Mouse (Mus musculus) forelimb bud, embryonic 11.5 days (tissue): ENCODE results near the gene Zfp609.

Experiments used
- DNase-seq: peaks from one replicate; pipeline ENCODE4 v3.0.0-alpha.2; 2012; ENCODE audit warnings: low read depth, low spot score

Gene Zfp609

DNA sequence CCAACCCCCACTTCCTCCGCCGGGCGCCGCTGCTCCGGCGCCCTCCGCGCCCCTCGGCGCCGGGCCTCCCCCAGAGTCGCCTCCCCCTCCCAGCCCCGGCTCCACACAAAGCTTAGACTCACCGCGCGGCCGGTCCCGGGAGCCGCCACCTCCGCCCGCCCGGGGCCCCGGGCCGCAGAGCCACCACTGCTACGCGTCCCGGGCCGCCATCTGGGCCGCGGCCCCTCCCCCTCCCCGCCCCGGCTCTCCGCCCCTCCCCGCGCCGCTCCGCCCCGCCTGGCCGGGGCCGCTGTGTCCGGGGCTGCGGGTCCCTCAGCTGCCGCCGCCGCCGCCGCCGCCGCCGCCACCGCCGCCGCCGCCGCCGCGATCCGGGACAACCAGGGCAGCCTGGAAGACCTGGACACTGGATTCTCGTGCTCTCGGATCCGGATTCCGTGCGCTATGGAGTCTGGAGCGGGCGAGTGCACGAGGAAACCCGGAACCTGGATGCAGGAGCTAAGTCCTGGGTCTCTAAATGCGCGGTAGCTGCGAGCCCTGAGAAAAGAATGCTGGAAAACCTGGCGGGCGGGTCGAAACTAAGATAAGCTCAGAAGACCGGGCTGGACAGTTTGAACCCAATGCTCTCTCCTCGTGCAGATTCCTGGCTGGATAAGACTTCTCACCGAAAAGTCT, at the start of gene Zfp609:
Gene Zfp609 (minus strand): TSS at position 221 of the 672 bp plus-strand sequence.
- DNase-seq = peak; percentile 96

- DNase-seq = no peak
Measured at GRCm38 (mm10) chr9:65859656-65860055, 32.3 kb upstream of the Zfp609 start.

DNA sequence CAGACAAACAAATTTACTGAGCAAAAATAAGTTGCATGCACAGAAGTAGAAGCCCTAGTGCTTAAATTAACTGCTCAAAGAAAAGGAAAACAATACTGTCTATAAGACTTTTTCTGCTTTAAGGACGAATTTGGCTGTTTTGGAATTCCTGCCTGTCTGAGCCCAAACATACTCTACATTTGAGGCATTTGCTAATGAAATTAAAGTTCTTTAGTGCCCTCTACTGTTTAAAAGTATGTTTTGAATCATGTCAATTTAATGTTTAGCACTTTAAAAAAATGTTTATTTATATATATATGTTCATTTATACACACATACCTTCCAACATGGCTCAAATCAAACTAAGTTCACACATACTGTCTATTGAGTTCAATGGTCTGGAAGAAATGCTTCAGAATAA, 22.8 kb upstream of the Zfp609 start:
- DNase-seq = no peak

- DNase-seq = peak; percentile 12
Measured at GRCm38 (mm10) chr9:65848154-65848553, 20.8 kb upstream of the Zfp609 start.

GRCm38 (mm10) chr9:65844421-65845165, 17.2 kb upstream of the Zfp609 start:
- no peak for DNase-seq

DNA sequence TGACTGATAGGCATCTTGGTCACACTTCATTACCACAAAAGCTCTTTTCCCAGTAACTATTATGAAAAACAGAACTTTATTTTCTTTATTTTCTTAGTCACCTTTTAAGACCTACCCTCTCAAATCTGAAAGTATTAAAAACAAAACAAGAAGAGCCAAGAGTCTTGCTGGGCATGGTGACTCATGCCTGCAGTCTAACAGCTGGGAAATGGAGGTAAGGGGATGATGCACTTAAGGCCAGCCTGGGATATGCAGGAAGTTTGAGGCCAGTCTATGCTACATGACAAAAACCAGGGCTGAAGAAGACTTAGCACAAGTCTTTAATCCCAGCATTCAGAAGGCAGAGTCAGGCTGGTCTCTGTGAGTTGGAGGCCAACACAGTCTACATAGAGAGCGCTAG, 12.5 kb upstream of the Zfp609 start:
- DNase-seq = no peak

- no peak for DNase-seq
Measured at GRCm38 (mm10) chr9:65836916-65837315, 9.6 kb upstream of the Zfp609 start.

- no peak for DNase-seq
Measured at GRCm38 (mm10) chr9:65834628-65835354, 7.4 kb upstream of the Zfp609 start.

DNA sequence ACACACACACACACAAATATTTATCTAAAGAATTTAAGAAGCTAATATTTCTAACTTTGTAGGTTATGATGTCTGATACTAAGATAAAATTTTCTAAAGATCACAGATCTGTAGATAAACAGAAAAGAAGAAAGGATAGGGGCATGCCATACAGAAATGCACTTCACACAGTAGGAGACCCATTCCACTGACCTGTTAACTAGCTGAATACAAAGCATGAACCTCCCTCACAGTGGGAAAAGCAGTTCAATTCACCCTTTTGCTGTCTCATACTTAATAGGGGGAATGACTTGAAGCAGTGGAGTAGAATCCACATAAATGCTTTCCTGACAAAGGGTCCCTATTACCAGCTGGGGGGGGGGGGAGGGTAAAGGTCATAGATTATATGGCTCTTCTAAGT, 6.3 kb upstream of the Zfp609 start:
- DNase-seq = no peak

DNA sequence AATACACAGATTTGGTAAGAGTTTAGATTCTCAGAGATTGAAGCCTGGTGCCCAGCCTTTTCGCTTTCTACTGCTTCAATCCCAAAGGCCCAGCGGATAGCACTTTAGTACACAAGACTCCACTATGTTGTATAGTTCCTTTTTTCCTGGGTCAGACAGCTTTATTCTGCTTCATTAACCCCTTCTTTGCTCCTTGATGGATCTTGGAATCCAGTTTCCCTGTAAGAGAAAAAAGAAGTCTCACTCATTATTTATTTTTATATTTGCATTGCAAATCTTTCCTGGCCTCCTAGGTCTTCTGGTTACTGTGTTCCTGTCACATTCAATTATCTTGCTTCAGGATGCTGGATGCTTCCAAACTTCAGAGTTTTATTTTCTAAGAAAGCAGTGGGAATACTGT, 5.9 kb upstream of the Zfp609 start:
- DNase-seq = no peak

DNA sequence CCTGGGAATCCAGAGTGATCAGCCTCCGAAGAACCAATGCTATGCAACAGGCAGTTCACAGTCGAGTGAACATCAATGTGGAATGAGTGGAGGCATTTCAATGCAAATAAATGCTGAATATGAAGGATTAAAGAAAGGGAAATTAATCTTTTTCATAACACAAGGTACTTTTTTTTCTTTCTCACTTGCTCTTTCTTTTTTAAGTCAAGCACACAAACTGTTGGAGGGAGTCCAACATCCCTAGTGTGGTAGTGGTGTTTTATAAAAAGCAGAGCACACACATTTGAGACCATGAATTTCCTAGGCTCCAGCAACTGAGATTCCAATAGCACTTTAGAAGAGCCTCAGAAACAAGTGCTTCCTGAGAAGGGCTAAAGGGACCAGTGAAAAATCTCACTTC, 4.7 kb upstream of the Zfp609 start:
- DNase-seq = no peak

DNA sequence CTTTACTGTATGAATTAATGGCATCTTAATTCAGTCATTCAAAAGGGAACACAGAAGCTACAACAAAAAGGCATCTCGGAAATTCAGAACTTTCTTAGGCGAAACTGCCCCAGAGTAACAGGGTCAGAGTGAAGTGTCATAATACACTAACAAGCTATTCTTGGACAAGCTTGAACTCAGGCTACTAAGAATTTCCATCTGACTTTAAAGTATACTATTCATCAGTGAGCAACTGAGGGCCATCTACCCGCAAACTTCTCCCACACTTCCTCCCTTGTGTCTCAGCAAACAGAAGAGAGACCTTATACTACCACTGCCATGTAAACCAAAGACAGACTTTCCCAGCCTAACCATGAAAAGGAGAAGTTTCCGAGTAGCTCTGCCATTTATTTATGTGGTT, 3.8 kb upstream of the Zfp609 start:
- DNase-seq = no peak

GRCm38 (mm10) chr9:65830255-65830654, 2.9 kb upstream of the Zfp609 start:
- no peak for DNase-seq

GRCm38 (mm10) chr9:65829410-65829809, 2.0 kb upstream of the Zfp609 start:
- peak; percentile 43 for DNase-seq

GRCm38 (mm10) chr9:65828511-65828910, 1.1 kb upstream of the Zfp609 start:
- no peak for DNase-seq

GRCm38 (mm10) chr9:65828016-65828403, 646 bp upstream of the Zfp609 start:
- no peak for DNase-seq

DNA sequence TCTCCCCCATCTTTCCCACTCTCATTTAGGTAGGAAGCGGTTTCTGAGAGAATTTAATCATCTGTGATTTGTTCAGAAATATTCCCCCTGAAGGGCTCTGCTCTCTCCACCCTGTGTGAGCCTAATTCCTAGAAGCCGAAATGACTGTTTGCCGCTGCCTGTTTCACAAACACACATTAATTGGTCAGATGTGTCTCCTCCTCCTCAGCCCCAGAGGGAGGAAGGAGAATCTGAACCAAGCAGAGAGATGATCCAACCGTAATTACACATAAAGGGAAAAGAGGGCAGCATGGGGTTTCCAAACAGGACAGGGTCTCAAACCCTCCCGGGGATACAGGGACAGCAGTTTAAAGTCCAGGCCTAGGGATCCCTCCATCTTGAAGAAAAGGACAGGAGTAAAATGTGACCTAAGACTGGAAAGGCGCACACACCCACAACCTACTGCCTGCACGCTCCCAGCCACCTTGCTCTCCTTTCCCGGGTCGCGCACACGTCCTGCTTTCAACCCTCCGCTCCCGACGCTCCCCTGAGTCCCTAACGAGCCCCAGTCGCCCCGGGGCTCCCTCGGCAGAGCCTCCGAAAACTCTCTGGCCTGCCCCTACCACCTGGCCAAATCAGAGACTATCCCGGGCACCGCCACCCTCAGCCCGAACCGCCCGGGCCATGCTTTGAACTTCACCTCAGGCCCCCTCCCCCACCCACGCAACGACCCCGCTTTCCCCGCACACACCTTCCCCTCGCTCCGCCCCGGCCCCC, 598 bp downstream of the Zfp609 start:
- DNase-seq = peak; percentile 53

- DNase-seq = no peak
Measured at GRCm38 (mm10) chr9:65826226-65826587, 1.2 kb downstream of the Zfp609 start.

- no peak for DNase-seq
Measured at GRCm38 (mm10) chr9:65823716-65824462, 3.5 kb downstream of the Zfp609 start.

DNA sequence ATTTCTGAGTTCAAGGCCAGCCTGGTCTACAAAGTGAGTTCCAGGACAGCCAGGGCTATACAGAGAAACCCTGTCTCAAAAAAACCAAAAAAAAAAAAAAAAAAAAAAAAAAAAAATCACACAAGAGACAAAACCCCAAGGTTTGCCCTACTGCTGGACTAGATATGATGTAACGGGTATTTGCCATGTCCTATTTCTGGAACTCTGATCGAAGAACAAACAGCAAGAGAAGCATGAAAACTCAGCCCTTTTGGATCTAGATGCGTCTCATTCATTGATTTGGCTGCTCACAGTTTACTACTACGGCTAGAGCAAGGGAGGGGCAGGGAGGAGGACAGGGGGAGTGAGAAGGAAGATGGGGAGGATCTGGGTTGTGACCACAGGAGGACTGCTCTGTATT, 5.4 kb downstream of the Zfp609 start:
- DNase-seq = no peak

DNA sequence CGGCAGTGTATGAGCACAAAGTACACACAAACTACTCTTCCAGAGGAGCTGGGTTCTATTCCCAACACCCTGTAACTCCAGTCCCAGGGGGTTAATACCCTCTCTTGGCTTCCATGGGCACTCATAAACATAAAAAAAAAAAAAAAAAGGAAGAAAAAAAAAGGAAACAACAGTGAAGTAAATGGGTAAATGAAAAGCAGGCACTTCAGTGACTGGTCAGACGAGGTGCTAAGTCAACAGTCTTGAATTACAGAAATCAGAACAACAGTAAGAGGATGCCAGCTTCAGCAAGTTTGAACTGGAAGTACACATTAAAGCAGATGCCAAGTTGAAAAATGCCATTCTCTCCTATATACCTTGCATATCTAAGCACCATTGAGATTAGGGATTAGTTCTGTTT, 7.1 kb downstream of the Zfp609 start:
- DNase-seq = no peak
